Mouse (Mus musculus): Measurements from ENCODE around the gene Gm13539.
"Not testable (repeated sequence)": the region's sequence is repeated elsewhere in the genome, so short reads cannot be mapped to it uniquely, and the experiment has no call there.

Gm13539 gene

GRCm38 (mm10) chr2:25781957-25782356 is at the start of gene Gm13539:
Gene Gm13539 (plus strand): TSS chr2:25782257.
- no peak for DNase-seq (ENCODE audit: low read depth, low spot score)

- no peak for DNase-seq (ENCODE audit: low read depth, low spot score)
Observed at GRCm38 (mm10) chr2:25733199-25733930, 48.7 kb upstream of the Gm13539 start.

DNA sequence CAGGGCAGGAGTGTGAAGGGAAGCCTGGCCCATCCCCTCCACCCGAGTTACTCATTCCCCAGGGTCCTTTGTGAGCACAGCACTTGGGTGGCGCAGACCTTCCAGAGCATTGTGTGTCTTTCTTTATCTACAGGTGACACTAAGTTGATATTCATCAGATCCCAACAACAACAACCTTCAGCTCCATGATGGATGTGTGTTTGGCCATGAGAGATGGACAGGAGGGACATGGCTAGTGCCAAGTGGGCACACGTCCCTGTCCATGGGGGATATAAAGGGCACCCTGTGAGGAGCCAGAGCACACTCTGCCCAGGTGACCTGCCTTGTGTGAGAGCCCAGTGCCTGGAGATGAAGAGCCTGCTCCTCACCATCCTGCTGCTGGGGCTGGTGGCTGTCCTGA is 45.3 kb upstream of the Gm13539 start, which contains the start of gene Obp2b:
Obp2b (plus strand) TSS at position 301 of the 400 bp plus-strand sequence.
- not testable (repeated sequence) for DNase-seq (ENCODE audit: low read depth, low spot score)

DNA sequence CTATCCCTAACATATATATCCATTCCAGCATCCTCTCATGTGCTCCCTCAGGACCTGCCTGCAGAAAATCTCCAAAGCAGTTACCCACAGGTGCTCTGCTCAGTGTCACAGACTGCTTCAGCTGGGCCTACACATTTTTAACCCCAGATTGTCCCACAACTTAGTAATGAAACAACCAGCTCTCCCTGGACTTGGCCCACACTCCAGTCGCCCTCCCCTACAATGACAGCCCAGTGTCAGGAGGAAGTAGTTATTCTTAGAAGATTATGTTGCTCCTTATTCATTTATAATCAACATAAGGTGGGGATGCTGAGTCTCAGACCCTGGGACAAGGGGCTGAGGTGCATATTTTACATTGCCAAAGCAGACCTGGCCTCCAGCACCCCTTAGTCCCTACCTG is 40.4 kb upstream of the Gm13539 start:
- DNase-seq (ENCODE audit: low read depth, low spot score), result no peak

DNA sequence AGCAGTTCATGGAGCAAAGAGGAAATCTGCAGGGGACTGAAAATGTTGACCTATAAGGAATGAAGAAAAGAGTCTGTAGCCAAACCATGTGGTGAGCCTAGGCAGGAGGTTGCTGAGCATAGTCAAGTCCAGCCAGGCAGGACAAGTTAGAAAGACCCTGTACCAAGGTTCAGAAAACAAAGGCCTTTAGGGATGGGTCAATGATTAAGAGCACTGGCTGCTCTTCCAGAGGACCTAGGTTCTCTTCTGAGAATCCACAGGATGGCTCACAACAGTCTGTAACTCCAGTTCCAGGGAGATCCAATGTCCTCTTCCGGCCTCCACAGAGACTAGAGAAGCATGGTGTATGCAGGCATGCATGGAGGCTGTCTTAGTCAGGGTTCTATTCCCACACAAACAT is 27.9 kb upstream of the Gm13539 start:
- DNase-seq (ENCODE audit: low read depth, low spot score), result no peak

- DNase-seq (ENCODE audit: low read depth, low spot score), result no peak
Observed at GRCm38 (mm10) chr2:25758064-25758625, 23.9 kb upstream of the Gm13539 start.

GRCm38 (mm10) chr2:25765269-25765668 is 16.8 kb upstream of the Gm13539 start, which contains the start of gene Lcn3:
Gene Lcn3 (plus strand): TSS chr2:25765569.
- no peak for DNase-seq (ENCODE audit: low read depth, low spot score)

DNA sequence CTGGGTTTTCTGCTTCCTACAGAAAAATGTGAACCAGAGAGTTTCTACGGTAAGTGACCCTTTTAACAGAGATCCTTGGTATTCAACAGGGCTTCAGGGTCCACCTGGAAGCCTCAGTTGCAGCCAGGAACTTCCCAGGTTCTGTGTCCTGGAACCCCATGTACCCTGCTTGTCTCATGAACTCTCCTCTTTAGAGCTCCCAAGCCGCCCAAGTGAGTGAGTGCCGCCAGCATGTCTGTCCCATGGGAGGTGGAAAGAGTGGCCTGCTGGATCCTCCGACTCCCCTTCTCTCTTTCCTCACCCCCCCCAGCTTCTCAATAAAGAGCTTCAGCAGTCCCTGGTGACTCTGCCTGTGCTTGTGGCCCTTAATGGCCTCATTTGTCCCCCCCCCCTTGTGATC is 14.3 kb upstream of the Gm13539 start:
- DNase-seq (ENCODE audit: low read depth, low spot score), result no peak

DNA sequence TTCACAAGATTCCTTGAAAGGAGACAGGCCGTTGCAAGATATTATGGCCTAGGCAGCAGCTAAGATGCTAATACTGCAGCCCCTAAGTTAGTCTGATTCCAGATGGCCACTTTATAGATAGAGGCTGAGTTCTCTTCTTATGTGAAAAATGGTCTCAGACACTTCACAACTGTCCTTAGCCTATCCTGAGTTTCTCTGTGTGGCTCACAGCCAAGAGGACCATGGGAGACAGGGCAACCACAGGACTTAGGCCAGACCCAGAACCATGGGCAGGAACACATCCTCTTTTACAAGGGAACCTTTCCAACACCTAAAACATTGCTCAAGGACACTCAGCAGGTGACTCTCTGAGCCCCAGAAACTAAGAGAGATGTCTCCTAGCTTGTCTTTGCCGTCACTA is 8.6 kb upstream of the Gm13539 start:
- no peak for DNase-seq (ENCODE audit: low read depth, low spot score)

- DNase-seq (ENCODE audit: low read depth, low spot score), result no peak
Observed at GRCm38 (mm10) chr2:25774640-25775039, 7.4 kb upstream of the Gm13539 start.

- DNase-seq (ENCODE audit: low read depth, low spot score), result no peak
Observed at GRCm38 (mm10) chr2:25775991-25776390, 6.1 kb upstream of the Gm13539 start.

DNA sequence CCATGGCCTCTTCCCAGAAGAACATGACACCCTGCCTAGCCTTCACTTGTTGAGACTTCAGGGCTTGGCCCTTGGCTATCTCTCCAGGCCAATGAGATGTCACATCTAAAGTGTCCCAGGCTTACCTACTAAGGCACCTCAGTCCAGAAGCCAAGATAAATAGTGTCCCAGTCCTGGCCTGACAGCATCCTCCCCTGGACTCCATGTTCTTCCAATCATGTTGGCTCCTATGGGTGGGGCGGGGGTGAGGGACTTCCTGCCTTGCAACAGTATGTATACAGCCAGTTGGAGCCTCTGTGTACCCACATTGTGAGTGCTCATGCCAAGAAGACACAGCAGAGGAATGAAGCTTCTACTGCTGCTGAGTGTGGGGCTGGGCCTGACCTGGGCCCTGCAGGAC is 5.3 kb upstream of the Gm13539 start, which contains the start of gene Lcn11:
Lcn11 (plus strand) TSS at position 301 of the 400 bp plus-strand sequence.
- no peak for DNase-seq (ENCODE audit: low read depth, low spot score)

GRCm38 (mm10) chr2:25779076-25779475 is 3.0 kb upstream of the Gm13539 start:
- DNase-seq (ENCODE audit: low read depth, low spot score), result no peak

- DNase-seq (ENCODE audit: low read depth, low spot score), result no peak
Observed at GRCm38 (mm10) chr2:25780921-25781320, 1.1 kb upstream of the Gm13539 start.

- DNase-seq (ENCODE audit: low read depth, low spot score), result no peak
Observed at GRCm38 (mm10) chr2:25785573-25786322, 3.7 kb downstream of the Gm13539 start.

GRCm38 (mm10) chr2:25789092-25789491 is 7.0 kb downstream of the Gm13539 start:
- DNase-seq (ENCODE audit: low read depth, low spot score), result no peak

- DNase-seq (ENCODE audit: low read depth, low spot score), result no peak
Observed at GRCm38 (mm10) chr2:25797635-25798034, 15.6 kb downstream of the Gm13539 start.

DNA sequence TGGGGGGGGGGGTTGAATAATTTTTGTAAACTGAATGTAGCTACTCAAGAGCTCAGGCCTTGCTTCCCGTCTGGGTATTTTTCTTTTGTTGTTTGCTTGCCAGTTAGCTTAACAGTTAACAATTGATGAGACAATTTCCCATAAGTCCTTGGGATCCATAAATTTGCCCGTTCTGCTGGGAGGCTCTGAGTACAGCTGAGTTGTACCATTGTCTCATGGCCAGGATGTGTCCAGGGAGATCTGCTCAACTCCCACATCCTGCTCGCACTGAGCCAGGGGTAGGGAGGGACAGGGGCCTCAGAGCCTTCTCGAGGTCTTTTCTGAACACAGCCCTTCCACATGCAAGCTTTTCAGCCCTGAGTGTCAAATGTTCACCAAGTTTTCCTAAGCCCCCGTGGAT is 16.0 kb downstream of the Gm13539 start:
- DNase-seq (ENCODE audit: low read depth, low spot score), result no peak

GRCm38 (mm10) chr2:25811711-25812110 is 29.7 kb downstream of the Gm13539 start:
- no peak for DNase-seq (ENCODE audit: low read depth, low spot score)

- no peak for DNase-seq (ENCODE audit: low read depth, low spot score)
Observed at GRCm38 (mm10) chr2:25813364-25813763, 31.3 kb downstream of the Gm13539 start.

GRCm38 (mm10) chr2:25815748-25816147 is 33.7 kb downstream of the Gm13539 start, which contains the start of gene Glt6d1:
Gene Glt6d1 (minus strand): TSS chr2:25815848.
- not testable (repeated sequence) for DNase-seq (ENCODE audit: low read depth, low spot score)

- DNase-seq (ENCODE audit: low read depth, low spot score), result peak; percentile 6
Observed at GRCm38 (mm10) chr2:25822806-25823205, 40.7 kb downstream of the Gm13539 start, which contains the start of gene Lcn9. Gene Lcn9 (plus strand): TSS chr2:25823153.

All from 3T3-L1 (cell line).